Mouse (Mus musculus) kidney, embryonic 16.5 days (tissue): ENCODE data around the gene Ebf1. TPM values are rescaled to one million over a fixed set of nuclear protein-coding genes. Genes with fewer than 3 reads are reported as not detected.

Experiments
- ATAC-seq: fragments of 200-750 bp; cut with Nextera tagmentation; 2 replicates; pipeline ENCODE4 v1.8.0; 2017; ENCODE audit warnings: moderate TSS enrichment; ENCODE audit not compliant: low FRiP score, low TSS enrichment
- H3K27ac ChIP-seq: fragments of 300-500 bp; sonication (generic); 2 replicates; pipeline ENCODE4 v1.5.1; 2014; ENCODE audit warnings: low read length
- H3K27me3 ChIP-seq: fragments of 300-500 bp; sonication (generic); 2 replicates; pipeline ENCODE4 v1.6.1; 2014; ENCODE audit warnings: low read length, control low read depth, mixed read lengths; ENCODE audit not compliant: insufficient read depth
- H3K36me3 ChIP-seq: fragments of 300-500 bp; sonication (generic); 2 replicates; pipeline ENCODE4 v1.6.1; 2014; ENCODE audit warnings: low read length, control low read depth, mixed read lengths; ENCODE audit not compliant: insufficient read depth
- H3K4me1 ChIP-seq: fragments of 300-500 bp; sonication (generic); 2 replicates; pipeline ENCODE4 v1.6.1; 2014; ENCODE audit warnings: low read length, control low read depth, mixed read lengths; ENCODE audit not compliant: insufficient read depth
- H3K4me2 ChIP-seq: fragments of 300-500 bp; sonication (generic); replicated peaks from 2 replicates; pipeline ENCODE4 v1.6.1; 2014; ENCODE audit warnings: low read depth, low read length
- H3K4me3 ChIP-seq: fragments of 300-500 bp; sonication (generic); 2 replicates; pipeline ENCODE4 v1.5.1; 2014; ENCODE audit warnings: mild to moderate bottlenecking, low read length
- H3K9ac ChIP-seq: fragments of 300-500 bp; sonication (generic); replicated peaks from 2 replicates; pipeline ENCODE4 v1.6.1; 2014; ENCODE audit warnings: low read length
- H3K9me3 ChIP-seq: fragments of 300-500 bp; sonication (generic); 2 replicates; pipeline ENCODE4 v1.6.1; 2016; ENCODE audit warnings: low read length, control low read depth
- WGBS: fragments of 180-500 bp; shearing (Covaris S2); extraction: QIAGEN DNeasy Blood & Tissue Kit; methylation state at CpG from one replicate; pipeline ENCODE4 v1.1.7; 2014; 5-methylcytosine and 5-hydroxymethylcytosine counted together
- polyA plus RNA-seq: library from polyadenylated mRNA; unstranded; fragments of >200 nt; fragmentation: Nextera tagmentation; extraction: Ambion mirVana; gene quantifications from 2 replicates; pipeline ENCODE4 v1.2.1, GENCODE M21; 2015

Ebf1 gene
- polyA plus RNA-seq, 1 experiment from 2014 or later: 24.1 TPM

GRCm38 (mm10) chr11:44928403-44928802, 311.3 kb downstream of the Ebf1 start:
- WGBS: 79% methylated on average over 6 of the region's 6 CpGs
- Histone ChIP-seq H3K27ac (no peak overlapping the region), H3K4me1 (0 out of 2 replicates have a peak, but pooled peaks cover 2% of the 10 kb centered on the region), H3K36me3 (no peaks in the 10 kb centered on the region), H3K9ac (no peak overlapping the region), H3K4me2 (no peak overlapping the region), H3K27me3 (no peaks in the 10 kb centered on the region), H3K4me3 (no peak overlapping the region), H3K9me3 (no peaks in the 10 kb centered on the region)
- ATAC-seq: no peak

- H3K4me3 ChIP-seq: no peak overlapping the region
- H3K9ac ChIP-seq: no peak overlapping the region
- no peaks in the 10 kb centered on the region for H3K27me3 ChIP-seq
- 56% methylated on average over 6 of the region's 6 CpGs for WGBS
- 0 out of 2 replicates have a peak, but pooled peaks cover 2% of the 10 kb centered on the region for H3K4me1 ChIP-seq
- ATAC-seq: peak; percentile 65; the same call in 1 of the 2 replicates
- H3K4me2 ChIP-seq: no peak overlapping the region
- H3K36me3 ChIP-seq: no peaks in the 10 kb centered on the region
- H3K27ac ChIP-seq: no peak overlapping the region
- no peaks in the 10 kb centered on the region for H3K9me3 ChIP-seq
These were observed 315.9 kb downstream of the Ebf1 start for GRCm38 (mm10) chr11:44932942-44933483.

GRCm38 (mm10) chr11:44943781-44944180, 326.7 kb downstream of the Ebf1 start:
- H3K4me1 ChIP-seq: no peaks in the 10 kb centered on the region
- ATAC-seq: no peak
- no peaks in the 10 kb centered on the region for H3K9me3 ChIP-seq
- H3K4me2 ChIP-seq: no peak overlapping the region
- no peak overlapping the region for H3K9ac ChIP-seq
- 87% methylated on average over 4 of the region's 4 CpGs for WGBS
- no peak overlapping the region for H3K4me3 ChIP-seq
- no peaks in the 10 kb centered on the region for H3K27me3 ChIP-seq
- no peak overlapping the region for H3K27ac ChIP-seq
- no peaks in the 10 kb centered on the region for H3K36me3 ChIP-seq

- H3K36me3 ChIP-seq: no peaks in the 10 kb centered on the region
- no peaks in the 10 kb centered on the region for H3K4me1 ChIP-seq
- no peak overlapping the region for H3K4me3 ChIP-seq
- no peak for ATAC-seq
- H3K27me3 ChIP-seq: no peaks in the 10 kb centered on the region
- H3K27ac ChIP-seq: no peak overlapping the region
- no peaks in the 10 kb centered on the region for H3K9me3 ChIP-seq
- no peak overlapping the region for H3K4me2 ChIP-seq
- WGBS: 72% methylated on average over 2 of the region's 2 CpGs
- H3K9ac ChIP-seq: no peak overlapping the region
These were observed 327.3 kb downstream of the Ebf1 start for GRCm38 (mm10) chr11:44944401-44944800.

GRCm38 (mm10) chr11:44946618-44947017, 329.5 kb downstream of the Ebf1 start:
- no peak overlapping the region for H3K27ac ChIP-seq
- no peaks in the 10 kb centered on the region for H3K4me1 ChIP-seq
- no peak for ATAC-seq
- H3K4me3 ChIP-seq: no peak overlapping the region
- no peak overlapping the region for H3K9ac ChIP-seq
- WGBS: 82% methylated on average over 3 of the region's 3 CpGs
- no peaks in the 10 kb centered on the region for H3K27me3 ChIP-seq
- H3K9me3 ChIP-seq: no peaks in the 10 kb centered on the region
- no peak overlapping the region for H3K4me2 ChIP-seq
- H3K36me3 ChIP-seq: no peaks in the 10 kb centered on the region

GRCm38 (mm10) chr11:44948541-44948940, 331.4 kb downstream of the Ebf1 start:
- Histone ChIP-seq H3K27me3 (no peaks in the 10 kb centered on the region), H3K9ac (no peak overlapping the region), H3K4me2 (no peak overlapping the region), H3K4me3 (no peak overlapping the region), H3K9me3 (no peaks in the 10 kb centered on the region), H3K4me1 (no peaks in the 10 kb centered on the region), H3K27ac (no peak overlapping the region), H3K36me3 (no peaks in the 10 kb centered on the region)
- WGBS: 76% methylated on average over 6 of the region's 6 CpGs
- no peak for ATAC-seq

GRCm38 (mm10) chr11:44949140-44949539, 332.0 kb downstream of the Ebf1 start:
- 36% methylated on average over 3 of the region's 3 CpGs for WGBS

GRCm38 (mm10) chr11:44950319-44950718, 333.2 kb downstream of the Ebf1 start:
- Histone ChIP-seq H3K4me3 (no peak overlapping the region), H3K9me3 (no peaks in the 10 kb centered on the region), H3K4me1 (no peaks in the 10 kb centered on the region), H3K36me3 (no peaks in the 10 kb centered on the region), H3K4me2 (no peak overlapping the region), H3K9ac (no peak overlapping the region), H3K27me3 (no peaks in the 10 kb centered on the region), H3K27ac (no peak overlapping the region)
- 89% methylated on average over 9 of the region's 9 CpGs for WGBS
- ATAC-seq: no peak

More at GRCm38 (mm10) chr11:44949140-44949539, 332.0 kb downstream of the Ebf1 start:
- H3K4me1 ChIP-seq: no peaks in the 10 kb centered on the region
- no peak overlapping the region for H3K9ac ChIP-seq
- H3K27ac ChIP-seq: no peak overlapping the region
- no peak overlapping the region for H3K4me3 ChIP-seq
- no peak overlapping the region for H3K4me2 ChIP-seq
- no peak for ATAC-seq
- H3K36me3 ChIP-seq: no peaks in the 10 kb centered on the region
- H3K27me3 ChIP-seq: no peaks in the 10 kb centered on the region
- H3K9me3 ChIP-seq: no peaks in the 10 kb centered on the region

- no peak overlapping the region for H3K4me3 ChIP-seq
- no peak overlapping the region for H3K27ac ChIP-seq
- 85% methylated on average over 4 of the region's 4 CpGs for WGBS
- H3K27me3 ChIP-seq: no peaks in the 10 kb centered on the region
- no peaks in the 10 kb centered on the region for H3K9me3 ChIP-seq
- H3K9ac ChIP-seq: no peak overlapping the region
- H3K4me2 ChIP-seq: no peak overlapping the region
- no peaks in the 10 kb centered on the region for H3K4me1 ChIP-seq
- no peak for ATAC-seq
- no peaks in the 10 kb centered on the region for H3K36me3 ChIP-seq
These were observed 334.4 kb downstream of the Ebf1 start for GRCm38 (mm10) chr11:44951506-44951905.

- Histone ChIP-seq H3K36me3 (no peaks in the 10 kb centered on the region), H3K4me3 (no peak overlapping the region), H3K9ac (no peak overlapping the region), H3K9me3 (no peaks in the 10 kb centered on the region), H3K4me1 (no peaks in the 10 kb centered on the region), H3K27me3 (no peaks in the 10 kb centered on the region), H3K4me2 (no peak overlapping the region), H3K27ac (no peak overlapping the region)
- no peak for ATAC-seq
- WGBS: 79% methylated on average over 1 of the region's 1 CpGs
These were observed 336.2 kb downstream of the Ebf1 start for GRCm38 (mm10) chr11:44953337-44953736.
